Mouse (Mus musculus) layer of hippocampus, postnatal 14 days (tissue): ENCODE data around the gene Eif2b2. TPM values are rescaled to one million over a fixed set of nuclear protein-coding genes. Genes with fewer than 3 reads are reported as not detected.

Source experiments
- DNase-seq, 2 experiments: peaks; one replicate each; pipeline ENCODE4 v3.0.0; 2021 to 2022; ENCODE audit warnings: low spot score in 2 of 2, mixed read lengths in 1 of 2
- total RNA-seq, 2 experiments: library from RNA; stranded (reverse); gene quantifications; 2 replicates each; pipeline ENCODE4 v1.2.3; 2021

Gene Eif2b2
- total RNA-seq, 2 experiments from 2014 or later: 58.3 to 66.6 TPM

GRCm38 (mm10) chr12:85193923-85194622 lies 25.2 kb upstream of the Eif2b2 start:
- peak in 1 of 2 experiments; percentile 22 for DNase-seq

- peak; percentile 57 to 76 for DNase-seq
Measured at GRCm38 (mm10) chr12:85194623-85195018, 24.7 kb upstream of the Eif2b2 start.

DNA sequence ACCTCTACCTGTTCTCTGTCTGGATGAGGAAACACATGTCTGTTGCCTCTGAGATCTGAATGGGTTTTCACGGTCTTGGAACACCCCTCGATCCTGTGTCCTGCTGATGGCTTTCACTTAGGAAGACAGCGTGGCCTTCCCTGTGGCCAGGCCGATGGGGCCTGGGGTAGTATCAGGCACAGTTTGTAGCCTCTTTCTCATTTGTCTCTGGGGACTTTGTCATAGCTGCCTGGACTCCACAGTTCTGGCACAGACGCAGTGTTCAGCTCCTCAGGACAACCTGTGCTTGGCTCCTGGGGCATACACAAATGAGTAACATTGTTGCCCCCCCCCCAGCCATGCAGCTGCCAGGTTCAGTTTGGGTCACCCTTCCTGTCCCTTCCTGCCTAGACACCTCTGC lies 24.2 kb upstream of the Eif2b2 start:
- no peak for DNase-seq

DNA sequence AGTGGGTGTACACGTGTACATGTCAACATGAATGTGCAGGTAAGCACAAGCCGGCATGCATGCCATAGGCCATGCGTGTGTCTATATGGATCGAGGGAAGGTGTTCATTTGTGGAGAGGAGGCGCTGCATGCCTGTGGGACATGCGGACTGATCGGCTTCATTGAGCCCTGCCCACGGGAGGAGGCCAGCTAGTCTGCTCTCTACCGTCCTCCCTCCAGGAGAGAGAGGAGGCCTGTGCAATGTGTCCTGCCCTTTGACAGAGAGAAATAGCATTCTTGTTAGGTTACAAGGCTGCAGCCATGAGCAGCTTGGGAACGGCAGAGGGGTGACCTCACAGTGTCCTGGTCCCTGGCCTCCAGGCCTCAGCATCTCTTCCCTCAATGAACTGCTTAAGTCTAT lies 23.1 kb upstream of the Eif2b2 start:
- no peak for DNase-seq

DNA sequence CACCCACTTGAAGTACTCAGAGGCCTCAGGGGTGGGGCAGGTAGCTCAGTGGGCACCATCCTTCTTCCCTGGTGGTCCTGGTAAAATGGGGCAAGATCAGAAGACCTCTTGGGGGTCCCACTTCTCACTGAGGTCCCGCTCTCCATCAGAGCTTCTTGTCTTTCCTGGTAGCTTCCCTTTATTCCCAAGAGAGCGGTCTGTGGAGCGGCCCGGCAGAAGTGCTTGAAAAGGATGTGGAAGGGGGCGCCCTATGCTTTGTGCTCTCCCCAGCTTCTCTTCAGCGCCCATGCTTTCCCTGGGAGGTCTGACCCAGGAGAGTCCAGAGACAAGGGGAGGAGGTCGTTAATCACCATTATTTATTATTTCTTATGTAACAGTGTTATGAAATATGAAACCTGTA lies 21.9 kb upstream of the Eif2b2 start:
- no peak for DNase-seq

DNA sequence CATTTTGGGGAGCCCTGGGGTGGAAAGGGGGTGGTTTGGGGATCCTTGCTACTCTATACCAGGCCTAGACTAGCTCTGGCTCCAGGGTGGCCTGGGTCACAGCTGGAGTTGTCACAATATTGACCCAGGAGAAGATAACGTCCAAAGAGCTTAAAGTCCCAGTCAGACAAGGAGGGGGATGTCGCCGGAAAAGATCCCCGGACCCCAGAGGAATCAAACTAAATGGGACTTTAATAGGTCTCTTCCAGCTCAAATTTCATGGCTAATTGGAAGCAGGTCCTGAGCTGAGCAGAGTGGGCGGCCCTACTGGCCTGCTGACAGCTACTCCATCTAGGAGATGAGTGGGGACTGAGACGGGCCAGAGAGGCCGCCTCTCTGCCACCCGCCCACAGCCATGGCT lies 21.3 kb upstream of the Eif2b2 start:
- DNase-seq: no peak

DNA sequence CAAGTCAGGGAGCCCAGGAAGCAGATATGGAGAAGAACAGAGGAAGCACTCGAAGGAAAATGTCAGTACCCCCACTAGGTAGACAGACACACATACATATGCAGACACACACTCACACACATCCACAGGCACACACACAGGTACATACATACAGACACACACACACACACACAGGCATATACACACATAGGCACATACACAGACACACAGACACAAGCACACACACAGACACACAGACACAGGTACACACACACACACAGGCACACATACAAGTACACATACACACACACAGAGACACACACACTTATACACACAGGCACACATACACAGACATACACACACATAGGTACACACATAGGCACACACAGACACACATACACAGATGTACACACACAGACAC lies 19.3 kb upstream of the Eif2b2 start:
- no peak for DNase-seq

- peak in 1 of 2 experiments; percentile 17 for DNase-seq
Measured at GRCm38 (mm10) chr12:85200929-85201829, 18.1 kb upstream of the Eif2b2 start.

- DNase-seq: no peak
Measured at GRCm38 (mm10) chr12:85201830-85202147, 17.5 kb upstream of the Eif2b2 start.

GRCm38 (mm10) chr12:85202191-85202590 lies 17.1 kb upstream of the Eif2b2 start:
- no peak for DNase-seq

DNA sequence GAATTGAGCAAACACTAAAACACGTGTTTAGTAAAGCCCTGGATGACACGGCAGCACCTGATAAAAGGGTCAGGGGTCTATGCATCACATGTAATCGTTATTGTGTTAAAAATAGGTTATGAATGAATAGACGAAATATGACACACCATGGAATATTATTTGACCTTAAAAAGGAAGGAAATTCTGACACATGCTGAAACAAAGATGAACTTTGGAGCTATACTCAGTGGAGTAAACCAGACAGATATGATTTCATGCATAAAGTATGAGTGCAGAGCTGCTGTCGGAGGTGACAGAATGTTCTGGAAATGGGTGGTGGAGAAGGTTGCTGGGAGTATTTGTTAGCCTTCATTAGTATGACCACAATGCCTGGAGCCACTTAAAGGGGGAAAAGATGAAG lies 15.6 kb upstream of the Eif2b2 start:
- DNase-seq: no peak

- no peak for DNase-seq
Measured at GRCm38 (mm10) chr12:85204105-85204504, 15.2 kb upstream of the Eif2b2 start.

DNA sequence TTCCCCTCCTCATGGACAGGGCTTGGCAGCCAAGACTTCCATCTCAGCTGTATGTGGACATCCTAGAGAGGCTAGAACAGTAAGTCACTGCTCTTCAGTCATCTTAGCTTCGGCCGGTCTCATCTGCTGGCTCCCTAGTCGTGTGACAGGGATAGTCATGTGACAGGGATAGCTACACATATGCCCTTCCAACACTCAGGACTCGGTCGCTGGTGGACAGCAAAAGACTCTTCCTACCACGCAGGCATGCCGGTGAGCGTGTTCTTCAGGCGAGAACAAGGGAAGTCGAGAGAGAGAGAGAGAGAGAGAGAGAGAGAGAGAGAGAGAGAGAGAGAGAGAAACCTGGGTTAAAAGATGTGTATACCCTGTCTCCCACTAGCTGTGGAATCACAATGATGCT lies 13.9 kb upstream of the Eif2b2 start:
- DNase-seq: no peak

DNA sequence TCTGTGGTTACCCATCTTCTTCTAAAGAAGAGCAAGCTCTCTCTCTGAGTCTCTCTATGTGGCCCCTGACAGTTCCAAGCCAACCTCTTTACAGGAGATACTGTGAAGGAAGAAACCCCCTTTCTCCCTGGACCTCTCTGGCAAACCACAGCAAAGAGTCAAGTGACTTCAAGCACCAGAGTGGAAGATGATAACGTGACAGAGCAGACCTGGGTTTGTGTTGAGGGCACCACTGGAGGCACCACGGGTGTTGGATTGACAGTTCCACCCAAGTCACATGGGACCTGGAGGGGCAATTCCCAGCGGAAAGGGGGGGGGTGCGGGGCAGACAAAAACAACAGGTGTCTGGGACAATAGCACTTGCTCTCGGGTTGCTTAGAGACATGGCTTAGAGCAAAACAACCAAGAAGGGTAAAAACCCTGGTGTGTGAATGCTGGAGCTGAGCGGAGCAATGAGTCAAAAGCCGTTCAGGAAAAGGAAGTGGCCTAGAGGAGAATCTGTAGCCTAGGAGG lies 10.5 kb upstream of the Eif2b2 start:
- no peak for DNase-seq

GRCm38 (mm10) chr12:85215031-85215430 lies 4.2 kb upstream of the Eif2b2 start:
- no peak for DNase-seq

DNA sequence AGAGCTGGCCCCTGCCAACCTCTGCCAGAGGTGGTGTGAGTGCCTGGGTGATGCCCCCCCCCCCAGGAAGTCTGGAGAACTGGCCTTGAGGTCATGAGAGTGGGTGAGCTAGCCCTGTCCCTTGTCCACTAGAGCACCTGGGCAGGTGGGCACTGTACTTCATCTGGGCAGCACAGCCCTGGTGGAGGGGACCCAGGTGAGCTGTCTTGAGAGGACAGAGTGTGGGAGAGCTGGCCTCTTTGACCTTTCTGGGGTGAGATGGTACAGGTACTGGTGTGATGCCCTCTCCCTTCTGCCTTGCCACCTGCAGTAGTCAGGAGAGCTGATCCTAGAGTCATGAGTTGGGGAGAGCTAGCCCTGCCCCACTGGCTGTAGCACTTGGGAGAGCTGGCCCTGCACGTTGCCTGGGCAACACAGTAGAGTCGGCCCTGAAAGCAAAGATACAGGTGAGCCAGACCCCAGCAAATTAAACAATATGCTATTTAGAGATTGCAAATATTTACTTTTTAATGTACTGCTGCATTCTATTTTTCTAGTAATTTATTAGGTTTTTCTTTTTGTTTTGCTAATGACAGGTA lies 1.5 kb upstream of the Eif2b2 start:
- DNase-seq: no peak

GRCm38 (mm10) chr12:85219905-85220290 lies 617 bp downstream of the Eif2b2 start:
- DNase-seq: no peak

GRCm38 (mm10) chr12:85227227-85227626 lies 7.9 kb downstream of the Eif2b2 start:
- no peak for DNase-seq

- DNase-seq: no peak
Measured at GRCm38 (mm10) chr12:85227876-85228599, 8.8 kb downstream of the Eif2b2 start.

DNA sequence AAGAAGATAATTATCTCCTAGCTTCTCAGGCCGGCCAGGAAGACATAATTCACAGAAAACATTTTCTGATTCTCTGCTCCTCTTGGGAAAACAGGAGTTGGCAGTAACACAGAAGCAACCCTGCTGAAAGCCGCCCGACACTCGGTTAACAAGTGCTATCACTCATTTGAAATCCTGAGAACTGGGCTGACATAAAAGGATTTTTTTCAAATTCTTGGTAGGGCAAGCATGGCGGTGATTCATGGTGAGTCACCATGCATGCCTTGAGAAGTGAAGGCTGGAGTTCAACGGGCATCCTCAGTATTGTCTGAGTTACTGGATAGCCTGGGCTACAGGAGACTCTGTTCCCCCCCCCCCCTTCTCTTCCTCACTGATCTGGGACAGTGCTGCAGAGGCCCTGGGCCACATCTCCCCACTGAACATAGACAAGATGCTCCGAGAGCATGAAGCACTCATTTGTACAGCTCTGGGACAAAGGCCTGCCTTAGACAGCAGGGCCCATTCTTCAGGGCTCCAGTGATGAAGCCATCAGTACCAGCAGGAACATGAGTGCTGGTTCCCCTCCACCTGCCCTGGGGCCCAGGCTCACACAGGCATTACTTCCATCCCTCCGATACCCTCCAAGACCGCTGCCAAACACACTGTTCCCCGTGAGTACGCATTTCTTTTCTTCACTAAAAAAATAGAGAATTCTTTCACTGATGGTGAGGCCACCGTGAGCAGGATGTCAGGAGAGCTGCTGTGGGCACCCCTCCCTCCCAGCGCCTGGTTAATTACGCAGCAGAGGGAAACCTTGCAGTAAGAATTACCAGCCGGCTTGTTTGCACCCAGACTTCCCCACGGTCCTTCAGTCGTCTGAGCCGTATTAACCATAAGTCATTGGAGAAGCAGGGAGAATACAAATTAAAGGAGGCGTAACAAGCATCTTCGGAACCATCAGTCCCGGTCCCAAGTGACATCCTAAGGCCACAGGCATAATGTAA lies 14.4 kb downstream of the Eif2b2 start:
- no peak for DNase-seq
